Mouse (Mus musculus): ENCODE results near the gene Mycn. TPM values are rescaled to one million over a fixed set of nuclear protein-coding genes. Genes with fewer than 3 reads are reported as not detected.

Mycn gene
- polyA plus RNA-seq, 1 experiment: 2.4 TPM

DNA sequence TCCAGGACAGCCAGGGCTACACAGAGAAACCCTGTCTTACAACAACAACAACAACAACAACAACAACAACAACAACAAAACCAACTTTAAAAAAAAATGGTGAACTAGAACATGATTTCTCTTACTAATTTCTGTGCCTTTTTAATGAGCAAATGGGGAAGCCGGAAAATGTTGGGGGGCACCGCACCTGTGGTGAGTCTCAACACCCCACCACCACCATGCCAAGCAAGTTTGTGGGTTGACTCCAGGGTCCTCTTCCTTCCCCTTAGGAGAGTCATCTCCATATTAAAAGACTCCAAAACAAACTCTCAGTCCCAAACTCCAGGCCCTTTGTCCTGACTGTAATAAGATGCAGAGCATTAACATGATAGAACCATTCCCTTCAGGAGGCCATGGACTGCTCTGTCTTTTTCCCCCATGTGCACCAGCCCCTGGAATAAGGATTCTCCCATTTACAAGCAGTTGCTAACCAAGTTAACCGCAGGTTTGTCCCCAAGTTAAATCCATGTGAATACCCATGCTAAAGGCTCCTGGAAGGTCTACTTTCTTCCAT, 14.7 kb downstream of the Mycn start:
- no peak overlapping the region for H3K4me3 ChIP-seq (ENCODE audit: insufficient read depth, low read depth, low read length)
- no peaks in the 10 kb centered on the region for H3K36me3 ChIP-seq (ENCODE audit: control insufficient read depth, insufficient read depth, low read length)
- H3K27me3 ChIP-seq (replicated peaks; ENCODE audit: control insufficient read depth, insufficient read depth, low read length): no peaks in the 10 kb centered on the region
- 0 out of 2 replicates have a peak, but pooled peaks cover 3% of the 10 kb centered on the region for H3K4me1 ChIP-seq (ENCODE audit: control insufficient read depth, insufficient read depth, low read length)
- H3K27ac ChIP-seq (ENCODE audit: insufficient read depth, low read depth, low read length): no peak overlapping the region
- DNase-seq: no peak
- TF ChIP-seq POLR2A (IDR thresholded peaks at IDR 0.05; ENCODE audit: low read depth, low read length): no peak
- TF ChIP-seq CTCF (conservative IDR thresholded peaks at IDR 0.05; ENCODE audit: insufficient read depth, insufficient read length, low read depth, low read length): no peak
- WGBS: 91% methylated on average over 3 of the region's 3 CpGs

DNA sequence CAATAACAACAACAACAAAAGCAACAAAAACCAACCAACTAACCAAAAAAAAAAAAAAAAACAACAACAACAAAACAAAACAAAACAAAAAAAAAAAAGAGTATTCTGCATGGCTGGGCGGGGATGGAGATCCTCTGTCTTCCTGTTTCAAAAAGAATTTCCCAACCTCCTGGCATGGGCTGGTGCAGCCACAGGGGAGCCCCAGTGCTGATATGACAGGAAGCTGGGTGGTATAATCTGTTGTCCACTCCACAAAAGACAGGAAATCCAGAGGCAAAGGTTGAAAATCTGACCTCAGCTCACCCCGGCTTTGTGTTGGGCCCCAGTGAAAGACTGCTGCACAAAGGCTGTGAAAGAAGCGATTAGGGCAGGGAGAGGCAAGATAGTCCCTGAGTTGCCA, 17.3 kb downstream of the Mycn start:
- H3K4me3 ChIP-seq (ENCODE audit: insufficient read depth, low read depth, low read length): no peak overlapping the region
- peaks cover 11% of the 10 kb centered on the region; the same call in 1 of the 2 replicates for H3K4me1 ChIP-seq (ENCODE audit: control insufficient read depth, insufficient read depth, low read length)
- no peak for DNase-seq
- no peaks in the 10 kb centered on the region for H3K27me3 ChIP-seq (replicated peaks; ENCODE audit: control insufficient read depth, insufficient read depth, low read length)
- WGBS: 74% methylated on average over 3 of the region's 3 CpGs
- H3K27ac ChIP-seq (ENCODE audit: insufficient read depth, low read depth, low read length): no peak overlapping the region
- TF ChIP-seq POLR2A (IDR thresholded peaks at IDR 0.05; ENCODE audit: low read depth, low read length): no peak
- TF ChIP-seq CTCF (conservative IDR thresholded peaks at IDR 0.05; ENCODE audit: insufficient read depth, insufficient read length, low read depth, low read length): no peak
- no peaks in the 10 kb centered on the region for H3K36me3 ChIP-seq (ENCODE audit: control insufficient read depth, insufficient read depth, low read length)

DNA sequence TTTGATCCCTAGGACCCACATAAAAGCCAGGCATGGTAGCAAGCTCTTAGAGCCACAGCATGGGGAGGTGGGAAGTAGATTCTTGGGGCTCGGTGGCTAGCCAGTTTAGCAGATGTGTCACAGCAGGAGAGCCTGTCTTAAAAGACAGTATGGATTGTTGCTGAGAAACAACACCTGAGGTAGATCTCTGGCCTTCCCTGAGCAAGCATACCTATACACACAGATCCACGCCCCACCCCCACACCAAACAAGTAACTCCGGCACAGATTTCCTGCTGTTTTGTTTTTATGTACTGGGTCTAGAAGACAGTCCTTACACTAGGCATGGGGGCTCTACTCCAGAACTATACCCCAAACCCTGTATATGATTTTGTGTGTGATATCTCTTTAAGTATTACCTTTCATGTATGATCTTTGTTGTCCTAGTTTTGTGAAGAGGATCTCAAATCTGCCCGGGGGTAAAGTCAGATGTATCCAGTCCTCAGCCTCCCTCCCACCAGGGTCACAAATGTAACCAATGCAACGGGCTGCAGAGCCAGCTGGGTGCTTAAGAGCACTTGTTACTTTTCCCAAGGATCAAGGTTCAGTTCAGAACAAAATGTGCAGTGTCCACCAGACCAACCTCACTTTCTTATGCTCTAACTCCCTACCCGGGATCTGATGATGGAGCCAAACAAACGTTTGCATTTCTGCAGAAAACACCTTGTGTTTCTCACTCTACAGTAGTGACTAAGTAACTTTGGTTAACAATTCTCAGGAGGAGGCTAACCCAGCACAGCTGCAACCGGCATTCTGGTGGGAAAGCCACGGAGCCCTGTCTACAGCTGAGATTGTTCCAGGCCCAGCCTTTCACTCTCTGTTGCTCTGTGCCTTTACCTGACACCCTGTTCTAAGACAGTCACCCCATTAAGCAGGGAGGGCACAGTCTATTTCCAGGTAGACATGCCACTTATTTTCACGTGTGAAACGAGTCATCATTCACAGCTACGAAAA, 21.3 kb downstream of the Mycn start:
- TF ChIP-seq POLR2A (IDR thresholded peaks at IDR 0.05; ENCODE audit: low read depth, low read length) (no peak), CTCF (conservative IDR thresholded peaks at IDR 0.05; ENCODE audit: insufficient read depth, insufficient read length, low read depth, low read length) (no peak)
- no peaks in the 10 kb centered on the region for H3K27me3 ChIP-seq (replicated peaks; ENCODE audit: control insufficient read depth, insufficient read depth, low read length)
- H3K27ac ChIP-seq (ENCODE audit: insufficient read depth, low read depth, low read length): peak overlapping the region; percentile 73
- H3K4me1 ChIP-seq (ENCODE audit: control insufficient read depth, insufficient read depth, low read length): peaks cover 8% of the 10 kb centered on the region; the same call in 1 of the 2 replicates
- H3K4me3 ChIP-seq (ENCODE audit: insufficient read depth, low read depth, low read length): no peak overlapping the region
- H3K36me3 ChIP-seq (ENCODE audit: control insufficient read depth, insufficient read depth, low read length): no peaks in the 10 kb centered on the region
- 41% methylated on average over 12 of the region's 12 CpGs for WGBS
- peak; percentile 53 for DNase-seq

DNA sequence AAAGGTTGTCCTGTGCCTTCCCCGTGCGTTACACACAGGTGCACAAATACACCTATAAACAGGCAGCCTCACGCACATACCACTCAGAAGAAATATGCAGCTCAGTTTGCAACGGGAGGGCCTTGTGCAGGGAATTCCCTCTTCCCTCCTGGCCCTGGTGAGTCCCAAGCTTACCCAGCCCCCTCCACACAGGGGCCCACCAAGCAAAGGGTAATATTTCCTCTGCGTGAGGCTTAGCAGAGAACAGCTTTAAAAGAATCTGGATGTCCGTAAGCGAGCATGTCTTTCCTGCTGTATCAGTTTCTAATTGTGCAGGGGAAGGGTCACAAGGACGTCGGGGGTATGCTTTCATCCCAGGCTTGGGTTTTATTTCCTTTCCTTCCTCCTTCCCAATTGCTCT, 25.4 kb downstream of the Mycn start:
- Histone ChIP-seq H3K4me1 (ENCODE audit: control insufficient read depth, insufficient read depth, low read length) (peaks cover 8% of the 10 kb centered on the region; the same call in 1 of the 2 replicates), H3K36me3 (ENCODE audit: control insufficient read depth, insufficient read depth, low read length) (no peaks in the 10 kb centered on the region), H3K4me3 (ENCODE audit: insufficient read depth, low read depth, low read length) (no peak overlapping the region), H3K27me3 (replicated peaks; ENCODE audit: control insufficient read depth, insufficient read depth, low read length) (no peaks in the 10 kb centered on the region), H3K27ac (ENCODE audit: insufficient read depth, low read depth, low read length) (no peak overlapping the region)
- 56% methylated on average over 9 of the region's 9 CpGs for WGBS
- no peak for TF ChIP-seq POLR2A (IDR thresholded peaks at IDR 0.05; ENCODE audit: low read depth, low read length)
- TF ChIP-seq CTCF (conservative IDR thresholded peaks at IDR 0.05; ENCODE audit: insufficient read depth, insufficient read length, low read depth, low read length): no peak
- no peak for DNase-seq

DNA sequence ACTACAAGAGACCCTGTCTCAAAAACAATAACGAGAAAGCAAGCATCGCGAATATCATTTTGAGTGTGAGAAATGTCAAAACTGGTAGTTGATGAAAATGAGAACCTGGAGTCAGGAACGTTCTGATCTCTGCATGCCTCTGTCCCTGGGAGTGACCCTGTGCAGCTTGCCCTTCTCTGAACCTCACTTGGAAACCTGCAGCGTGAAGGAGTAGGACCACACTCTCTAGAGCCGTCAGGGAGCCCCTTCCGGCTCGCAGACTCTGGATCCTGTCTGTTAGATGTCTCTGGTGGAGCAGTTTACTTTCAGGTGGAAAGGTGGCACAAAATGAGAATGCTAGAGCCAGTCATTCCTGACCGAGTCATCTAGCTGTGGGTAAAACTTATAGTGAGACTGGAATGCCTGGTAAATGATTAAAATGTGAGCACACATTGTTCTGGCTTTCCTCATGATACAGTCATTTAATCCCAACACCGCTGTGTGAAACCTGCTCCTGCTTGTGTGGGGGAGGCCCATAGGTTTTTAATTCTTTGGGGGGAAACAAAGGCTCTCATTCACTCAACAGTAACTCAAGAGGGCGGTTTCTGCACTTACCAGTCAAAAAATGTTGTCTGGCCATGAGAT, 31.2 kb downstream of the Mycn start:
- Histone ChIP-seq H3K4me1 (ENCODE audit: control insufficient read depth, insufficient read depth, low read length) (peaks cover 13% of the 10 kb centered on the region; the same call in 1 of the 2 replicates), H3K4me3 (ENCODE audit: insufficient read depth, low read depth, low read length) (no peak overlapping the region), H3K27me3 (replicated peaks; ENCODE audit: control insufficient read depth, insufficient read depth, low read length) (no peaks in the 10 kb centered on the region), H3K27ac (ENCODE audit: insufficient read depth, low read depth, low read length) (peak overlapping the region; percentile 81), H3K36me3 (ENCODE audit: control insufficient read depth, insufficient read depth, low read length) (no peaks in the 10 kb centered on the region)
- DNase-seq: peak; percentile 75
- WGBS: 41% methylated on average over 11 of the region's 11 CpGs
- no peak for TF ChIP-seq POLR2A (IDR thresholded peaks at IDR 0.05; ENCODE audit: low read depth, low read length)
- TF ChIP-seq CTCF (conservative IDR thresholded peaks at IDR 0.05; ENCODE audit: insufficient read depth, insufficient read length, low read depth, low read length): no peak

DNA sequence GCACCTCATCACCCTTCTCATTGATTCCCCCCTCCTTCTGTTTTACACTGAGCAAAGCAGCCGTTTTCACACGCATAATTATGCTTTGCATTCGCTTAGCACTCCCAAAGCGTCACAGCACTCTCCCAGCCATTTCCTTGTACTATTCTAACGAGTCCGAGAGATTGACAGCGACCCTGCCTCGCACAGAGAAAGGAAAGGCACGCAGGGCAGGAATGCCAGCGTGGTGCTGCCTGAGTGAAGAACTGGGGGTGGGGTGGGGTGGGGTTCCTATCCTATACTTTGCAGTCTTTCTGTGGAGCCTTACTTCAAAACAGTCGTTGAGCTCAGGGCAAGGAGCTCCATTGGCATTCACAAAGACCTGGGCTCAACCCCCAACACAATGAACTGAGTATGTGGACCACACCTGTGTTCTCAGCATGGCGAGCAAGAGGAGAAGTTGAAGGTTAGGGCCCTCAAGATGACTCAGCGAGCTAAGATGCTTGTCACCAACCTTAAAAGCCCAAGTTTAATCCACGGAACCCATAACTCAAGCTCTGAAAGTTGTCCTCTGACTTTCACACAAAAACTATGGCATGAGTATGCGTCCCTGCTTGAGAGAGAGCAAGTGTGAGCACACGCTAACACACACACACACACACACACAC, 32.0 kb downstream of the Mycn start:
- Histone ChIP-seq H3K27ac (ENCODE audit: insufficient read depth, low read depth, low read length) (peak overlapping the region; percentile 78), H3K36me3 (ENCODE audit: control insufficient read depth, insufficient read depth, low read length) (no peaks in the 10 kb centered on the region), H3K27me3 (replicated peaks; ENCODE audit: control insufficient read depth, insufficient read depth, low read length) (no peaks in the 10 kb centered on the region), H3K4me1 (ENCODE audit: control insufficient read depth, insufficient read depth, low read length) (peaks cover 13% of the 10 kb centered on the region; the same call in 1 of the 2 replicates), H3K4me3 (ENCODE audit: insufficient read depth, low read depth, low read length) (no peak overlapping the region)
- TF ChIP-seq POLR2A (IDR thresholded peaks at IDR 0.05; ENCODE audit: low read depth, low read length): no peak
- TF ChIP-seq CTCF (conservative IDR thresholded peaks at IDR 0.05; ENCODE audit: insufficient read depth, insufficient read length, low read depth, low read length): no peak
- WGBS: 74% methylated on average over 16 of the region's 16 CpGs
- no peak for DNase-seq
